Mouse (Mus musculus): ENCODE measurements around the gene Il18bp. TPM values are rescaled to one million over a fixed set of nuclear protein-coding genes. Genes with fewer than 3 reads are reported as not detected.

Il18bp gene
- polyA plus RNA-seq, 1 experiment from 2014 or later, result 2.4 TPM

DNA sequence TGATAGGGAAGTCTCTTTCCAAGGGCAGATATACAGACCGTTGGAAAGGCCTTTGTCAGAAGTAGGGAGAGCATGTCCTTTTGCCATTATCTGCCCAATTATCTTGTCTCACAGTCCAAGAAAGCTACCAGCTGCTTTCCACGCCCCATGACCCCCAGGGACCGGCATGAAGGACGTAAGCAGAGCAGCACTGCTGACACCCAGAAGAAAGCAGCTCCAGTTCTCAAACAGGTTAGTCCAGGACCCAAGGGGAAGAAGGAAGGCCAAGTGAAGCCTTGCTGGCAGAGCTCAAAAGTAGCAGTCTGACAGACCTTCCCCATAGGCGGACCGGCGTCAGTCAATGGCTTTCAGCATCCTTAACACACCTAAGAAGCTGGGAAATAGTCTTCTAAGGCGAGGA lies 5.1 kb downstream of the Il18bp start:
- ATAC-seq, result no peak

DNA sequence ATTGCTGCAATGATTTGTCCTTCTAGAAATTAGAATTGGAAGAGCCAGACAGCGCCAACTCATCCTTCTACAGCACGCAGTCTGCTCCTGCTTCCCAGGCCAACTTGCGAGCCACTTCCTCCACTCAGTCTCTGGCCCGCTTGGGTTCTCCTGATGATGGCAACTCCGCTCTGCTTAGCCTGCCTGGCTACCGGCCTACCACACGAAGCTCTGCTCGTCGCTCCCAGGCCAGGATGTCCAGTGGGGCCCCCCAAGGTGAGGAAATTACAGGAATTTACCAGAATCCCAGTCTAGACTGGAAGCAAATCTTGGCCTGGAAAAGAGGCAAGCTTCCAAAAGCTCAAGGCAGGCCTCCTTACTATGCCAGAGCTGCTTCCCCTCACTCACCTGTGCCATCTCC lies 6.6 kb downstream of the Il18bp start:
- in situ Hi-C loops (cut with MboI; ENCODE audit: low pct_unique_long_range_greater_than_20kb), result no loop called here
- ATAC-seq (no peak), DNase-seq (ENCODE audit: low read depth, low spot score) (no peak)
- ChIA-PET POLR2A (no interaction called here), CTCF (interaction anchor here (6.9 kb wide), 1 partner anchor 12 kb away, joined by 40 read pairs; no protein-coding TSS in a partner anchor)
- no peaks in the 10 kb centered on the region for H3K27me3 ChIP-seq
- TF ChIP-seq CTCF (IDR thresholded peaks at IDR 0.05), result no peak

More for the DNA sequence above, 5.1 kb downstream of the Il18bp start:
- ChIA-PET POLR2A (interaction anchor here (0.8 kb wide), 1 partner anchor 19 kb away, joined by 3 read pairs; no protein-coding TSS in a partner anchor), CTCF (interaction anchor here (1.1 to 6.9 kb wide), 3 partner anchors 10 to 24 kb away, joined by 3 to 40 read pairs (median 4); no protein-coding TSS in a partner anchor)
- no peak for DNase-seq (ENCODE audit: low read depth, low spot score)
- in situ Hi-C loops (cut with MboI; ENCODE audit: low pct_unique_long_range_greater_than_20kb), result no loop called here
- no peak for TF ChIP-seq CTCF (IDR thresholded peaks at IDR 0.05)
- H3K27me3 ChIP-seq, result no peaks in the 10 kb centered on the region

DNA sequence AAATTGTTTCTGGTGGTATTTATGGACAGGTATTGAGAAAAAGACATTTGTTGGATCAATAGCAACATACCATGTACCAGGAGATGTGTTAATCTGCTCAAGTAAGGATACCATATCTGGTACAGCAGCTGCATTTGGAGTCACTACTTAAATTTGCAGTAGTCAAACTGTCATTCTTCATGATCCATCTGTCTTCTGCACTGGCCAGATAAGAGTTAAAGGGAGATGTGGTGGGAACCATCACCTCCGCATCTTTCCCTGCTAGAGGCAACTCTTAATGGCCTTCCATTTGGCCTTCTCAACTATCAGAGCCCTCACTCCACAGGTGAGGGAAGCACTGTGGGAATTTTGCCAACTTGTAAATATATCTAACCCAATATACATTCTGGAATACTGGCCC lies 12.0 kb downstream of the Il18bp start:
- no peaks in the 10 kb centered on the region for H3K27me3 ChIP-seq
- no peak for ATAC-seq
- no peak for TF ChIP-seq CTCF (IDR thresholded peaks at IDR 0.05)
- ChIA-PET CTCF (interaction anchor here (1.2 kb wide), 1 partner anchor 11 kb away, joined by 3 read pairs; no protein-coding TSS in a partner anchor), POLR2A (no interaction called here)
- DNase-seq (ENCODE audit: low read depth, low spot score), result no peak
- in situ Hi-C loops (cut with MboI; ENCODE audit: low pct_unique_long_range_greater_than_20kb), result no loop called here

DNA sequence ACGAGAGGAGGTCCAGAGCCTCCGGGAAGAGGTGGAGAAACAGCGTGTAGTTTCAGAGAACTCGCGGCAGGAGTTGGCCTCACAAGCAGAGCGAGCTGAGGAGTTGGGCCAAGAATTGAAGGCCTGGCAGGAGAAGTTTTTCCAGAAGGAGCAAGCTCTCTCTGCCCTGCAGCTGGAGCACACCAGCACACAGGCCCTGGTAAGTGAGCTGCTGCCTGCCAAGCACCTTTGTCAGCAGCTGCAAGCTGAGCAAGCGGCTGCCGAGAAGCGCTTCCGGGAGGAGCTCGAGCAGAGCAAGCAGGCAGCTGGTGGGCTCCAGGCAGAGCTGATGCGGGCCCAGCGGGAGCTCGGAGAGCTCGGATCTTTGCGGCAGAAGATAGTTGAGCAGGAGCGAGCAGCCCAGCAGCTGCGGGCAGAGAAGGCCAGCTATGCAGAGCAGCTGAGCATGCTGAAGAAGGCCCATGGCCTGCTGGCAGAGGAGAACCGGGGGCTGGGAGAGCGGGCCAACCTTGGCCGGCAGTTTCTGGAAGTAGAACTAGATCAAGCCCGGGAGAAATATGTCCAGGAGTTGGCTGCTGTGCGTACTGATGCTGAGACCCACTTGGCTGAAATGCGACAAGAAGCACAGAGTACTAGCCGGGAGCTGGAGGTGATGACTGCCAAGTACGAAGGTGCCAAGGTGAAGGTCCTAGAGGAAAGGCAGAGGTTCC lies 17.4 kb downstream of the Il18bp start:
- CTCF ChIA-PET, result interaction anchor here (1.1 to 3.7 kb wide), 3 partner anchors 10 to 83 kb away, joined by 3 to 40 read pairs (median 7); no protein-coding TSS in a partner anchor
- DNase-seq (ENCODE audit: low read depth, low spot score), result no peak
- in situ Hi-C loops (cut with MboI; ENCODE audit: low pct_unique_long_range_greater_than_20kb), result no loop called here
- TF ChIP-seq CTCF (IDR thresholded peaks at IDR 0.05), result no peak
- ATAC-seq, result no peak
- no peaks in the 10 kb centered on the region for H3K27me3 ChIP-seq
- POLR2A ChIA-PET, result interaction anchor here (1.1 kb wide), 1 partner anchor 8 kb away, joined by 3 read pairs; no protein-coding TSS in a partner anchor

DNA sequence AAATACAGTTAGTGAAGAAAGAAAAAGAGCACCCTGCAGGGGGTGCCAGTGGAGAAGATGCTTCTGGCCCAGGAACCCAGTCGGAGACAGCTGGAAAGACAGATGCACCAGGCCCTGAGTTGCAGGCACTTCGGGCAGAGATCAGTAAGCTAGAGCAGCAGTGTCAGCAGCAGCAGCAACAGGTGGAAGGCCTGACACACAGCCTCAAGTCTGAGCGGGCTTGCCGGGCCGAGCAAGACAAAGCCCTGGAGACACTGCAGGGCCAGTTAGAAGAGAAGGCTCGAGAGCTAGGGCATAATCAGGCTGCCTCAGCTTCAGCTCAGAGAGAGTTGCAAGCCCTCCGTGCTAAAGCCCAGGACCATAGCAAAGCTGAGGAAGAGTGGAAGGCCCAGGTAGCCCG lies 18.2 kb downstream of the Il18bp start:
- no peak for TF ChIP-seq CTCF (IDR thresholded peaks at IDR 0.05)
- CTCF ChIA-PET, result interaction anchor here (1.1 to 3.7 kb wide), 5 partner anchors 10 to 82 kb away, joined by 3 to 40 read pairs (median 6); no protein-coding TSS in a partner anchor

DNA sequence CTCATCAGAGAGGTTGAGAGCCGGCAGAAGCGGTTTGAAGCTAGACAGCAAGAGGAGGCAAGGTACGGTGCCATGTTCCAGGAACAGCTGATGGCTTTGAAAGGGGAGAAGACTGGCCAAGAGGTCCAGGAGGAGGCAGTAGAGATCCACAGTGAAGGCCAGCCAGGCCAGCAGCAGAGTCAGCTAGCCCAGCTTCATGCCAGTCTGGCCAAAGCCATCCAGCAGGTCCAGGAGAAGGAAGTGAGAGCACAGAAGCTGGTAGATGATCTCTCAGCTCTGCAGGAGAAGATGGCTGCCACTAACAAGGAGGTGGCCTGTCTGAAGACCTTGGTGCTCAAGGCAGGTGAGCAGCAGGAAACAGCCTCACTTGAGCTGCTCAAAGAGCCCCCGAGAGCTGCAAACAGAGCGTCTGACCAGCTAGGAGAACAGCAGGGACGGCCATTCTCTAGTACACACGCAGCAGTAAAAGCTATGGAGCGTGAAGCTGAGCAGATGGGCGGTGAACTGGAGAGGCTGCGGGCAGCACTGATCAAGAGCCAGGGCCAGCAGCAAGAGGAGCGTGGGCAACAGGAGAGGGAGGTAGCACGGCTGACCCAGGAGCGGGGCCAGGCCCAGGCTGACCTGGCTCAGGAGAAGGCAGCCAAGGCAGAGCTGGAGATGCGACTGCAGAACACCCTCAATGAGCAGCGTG lies 18.9 kb downstream of the Il18bp start:
- H3K27me3 ChIP-seq, result no peaks in the 10 kb centered on the region
- POLR2A ChIA-PET, result interaction anchor here (0.8 to 1.1 kb wide), 3 partner anchors 9 to 13 kb away, joined by 3 read pairs; no protein-coding TSS in a partner anchor
- TF ChIP-seq CTCF (IDR thresholded peaks at IDR 0.05), result no peak
- no peak for DNase-seq (ENCODE audit: low read depth, low spot score)
- ATAC-seq, result no peak
- CTCF ChIA-PET, result interaction anchor here (0.9 to 3.7 kb wide), 15 partner anchors 9 to 82 kb away, joined by 3 to 40 read pairs (median 5); partner anchors contain the start of gene Il18bp
- in situ Hi-C loops (cut with MboI; ENCODE audit: low pct_unique_long_range_greater_than_20kb), result no loop called here

More for the DNA sequence above, 18.2 kb downstream of the Il18bp start:
- ATAC-seq (no peak), DNase-seq (ENCODE audit: low read depth, low spot score) (no peak)
- no peaks in the 10 kb centered on the region for H3K27me3 ChIP-seq
- POLR2A ChIA-PET, result interaction anchor here (1.1 kb wide), 2 partner anchors 9 to 14 kb away, joined by 3 read pairs; no protein-coding TSS in a partner anchor
- in situ Hi-C loops (cut with MboI; ENCODE audit: low pct_unique_long_range_greater_than_20kb), result no loop called here

DNA sequence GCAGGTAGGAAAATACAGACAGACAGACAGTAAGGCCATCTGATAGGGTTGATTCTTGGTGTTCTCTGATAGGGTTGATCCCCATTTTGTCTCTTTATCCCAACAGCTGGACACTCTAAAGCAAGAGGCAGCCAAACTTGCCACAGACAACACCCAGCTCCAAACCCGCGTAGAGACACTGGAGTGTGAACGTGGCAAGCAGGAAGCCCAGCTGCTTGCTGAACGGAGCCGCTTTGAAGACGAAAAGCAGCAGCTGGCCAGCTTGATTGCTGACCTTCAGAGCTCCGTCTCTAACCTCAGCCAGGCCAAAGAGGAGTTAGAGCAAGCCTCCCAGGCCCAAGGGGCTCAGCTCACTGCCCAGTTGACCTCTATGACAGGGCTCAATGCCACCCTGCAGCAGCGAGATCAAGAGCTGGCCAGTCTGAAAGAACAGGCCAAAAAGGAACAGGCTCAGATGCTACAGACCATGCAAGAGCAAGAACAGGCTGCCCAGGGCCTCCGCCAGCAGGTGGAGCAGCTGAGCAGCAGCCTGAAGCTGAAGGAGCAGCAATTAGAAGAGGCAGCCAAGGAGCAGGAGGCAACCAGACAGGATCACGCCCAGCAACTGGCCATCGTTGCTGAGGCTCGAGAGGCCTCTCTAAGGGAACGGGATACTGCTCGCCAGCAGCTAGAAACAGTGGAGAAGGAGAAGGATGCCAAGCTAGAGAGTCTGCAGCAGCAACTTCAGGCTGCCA lies 20.1 kb downstream of the Il18bp start:
- in situ Hi-C loops (cut with MboI; ENCODE audit: low pct_unique_long_range_greater_than_20kb), result no loop called here
- ATAC-seq (peak; percentile 32), DNase-seq (ENCODE audit: low read depth, low spot score) (no peak)
- ChIA-PET CTCF (interaction anchor here (0.9 to 3.7 kb wide), 16 partner anchors 8 to 80 kb away, joined by 3 to 40 read pairs (median 5); partner anchors contain the start of gene Il18bp), POLR2A (interaction anchor here (0.6 to 1.4 kb wide), 3 partner anchors 11 to 33 kb away, joined by 3 to 5 read pairs (median 3); no protein-coding TSS in a partner anchor)
- no peak for TF ChIP-seq CTCF (IDR thresholded peaks at IDR 0.05)
- H3K27me3 ChIP-seq, result no peaks in the 10 kb centered on the region

DNA sequence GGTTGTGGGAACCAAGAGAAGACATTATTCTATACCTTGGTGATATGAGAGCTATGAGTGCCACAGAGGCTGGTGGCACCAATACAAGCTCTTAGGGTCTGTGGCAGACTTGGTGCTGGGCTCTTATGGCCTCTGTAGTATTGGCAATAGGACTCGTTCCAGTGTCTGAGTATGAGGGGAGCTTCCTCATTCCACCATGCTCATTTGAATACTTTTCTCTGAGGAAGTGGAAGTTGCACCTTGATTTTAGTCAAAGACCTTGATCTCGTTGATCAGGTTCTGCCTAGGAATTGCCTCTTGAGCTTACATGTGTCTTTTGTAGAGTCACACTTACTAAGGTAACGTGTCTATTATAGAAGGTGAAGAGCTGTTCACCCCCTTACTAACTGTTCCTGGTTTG lies 24.2 kb downstream of the Il18bp start:
- in situ Hi-C loops (cut with MboI; ENCODE audit: low pct_unique_long_range_greater_than_20kb), result no loop called here
- ATAC-seq, result no peak

DNA sequence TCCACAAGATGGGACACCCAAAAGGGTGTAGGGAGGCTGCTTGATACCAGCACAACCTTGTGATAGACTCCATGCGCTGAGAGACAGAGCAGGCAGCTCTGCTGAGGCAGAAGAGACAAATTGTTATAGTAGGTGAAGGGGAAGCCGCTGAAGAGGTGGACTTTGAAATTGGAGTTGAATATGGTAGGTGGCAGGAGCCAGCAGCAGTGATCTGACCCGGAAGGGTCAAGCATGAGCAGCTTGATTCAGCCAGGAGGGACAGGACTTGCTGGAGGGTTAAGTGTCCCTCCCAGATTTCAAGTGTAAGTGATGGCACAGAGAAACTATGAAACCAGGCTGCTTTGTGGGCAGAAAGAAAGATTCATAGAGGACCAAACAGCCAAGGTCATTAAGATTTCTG lies 33.4 kb downstream of the Il18bp start:
- in situ Hi-C loops (cut with MboI; ENCODE audit: low pct_unique_long_range_greater_than_20kb), result no loop called here
- H3K27me3 ChIP-seq, result no peaks in the 10 kb centered on the region
- ChIA-PET CTCF (interaction anchor here (1.2 kb wide), 1 partner anchor 14 kb away, joined by 6 read pairs; no protein-coding TSS in a partner anchor), POLR2A (no interaction called here)
- no peak for TF ChIP-seq CTCF (IDR thresholded peaks at IDR 0.05)
- DNase-seq (ENCODE audit: low read depth, low spot score) (no peak), ATAC-seq (no peak)

More for the DNA sequence above, 24.2 kb downstream of the Il18bp start:
- TF ChIP-seq CTCF (IDR thresholded peaks at IDR 0.05), result no peak
- POLR2A ChIA-PET, result interaction anchor here (0.6 to 1.5 kb wide), 2 partner anchors 19 to 316 kb away, joined by 3 read pairs; no protein-coding TSS in a partner anchor
- DNase-seq (ENCODE audit: low read depth, low spot score), result no peak
- H3K27me3 ChIP-seq, result no peaks in the 10 kb centered on the region
- CTCF ChIA-PET, result interaction anchor here (1.5 to 4.3 kb wide), 3 partner anchors 10 to 30 kb away, joined by 4 to 12 read pairs (median 7); no protein-coding TSS in a partner anchor

Data from Patski (cell line).